Mouse (Mus musculus) cerebellum, adult 2 months (tissue): Measurements from ENCODE around the gene Pde12. TPM values are rescaled to one million over a fixed set of nuclear protein-coding genes. Genes with fewer than 3 reads are reported as not detected.
A peak's percentile ranks its signal among the peaks of the same experiment; 100 is the strongest.

Experiments used
- DNase-seq, 2 experiments: peaks; one replicate each; pipeline ENCODE4 v3.0.0; 2021
- H3K27ac ChIP-seq: fragments of 200-500 bp; 2 replicates; pipeline ENCODE4 v1.5.1; 2012; ENCODE audit warnings: low read length, control low read depth, inconsistent platforms; ENCODE audit not compliant: insufficient read depth
- H3K27me3 ChIP-seq: fragments of 200-500 bp; 2 replicates; pipeline ENCODE4 v1.6.1; 2012; ENCODE audit warnings: inconsistent platforms, mild to moderate bottlenecking, low read length, moderate library complexity; ENCODE audit not compliant: control insufficient read depth, insufficient read depth
- H3K4me1 ChIP-seq: fragments of 200-500 bp; 2 replicates; pipeline ENCODE4 v1.6.1; 2011; ENCODE audit warnings: low read length; ENCODE audit not compliant: control insufficient read depth, insufficient read depth
- H3K4me3 ChIP-seq: fragments of 200-500 bp; replicated peaks from 2 replicates; pipeline ENCODE3; 2011; ENCODE audit warnings: mild to moderate bottlenecking, low read depth, low read length, control low read depth; ENCODE audit not compliant: insufficient read depth
- CTCF ChIP-seq: fragments of 200-500 bp; IDR thresholded peaks from 2 replicates; pipeline ENCODE4 v1.5.1; 2011; ENCODE audit warnings: low read depth, mild to moderate bottlenecking, control low read depth, low read length, moderate library complexity, borderline replicate concordance; ENCODE audit not compliant: insufficient read depth
- POLR2A ChIP-seq: fragments of 200-500 bp; IDR thresholded peaks from 2 replicates; pipeline ENCODE4 v1.6.1; 2011; ENCODE audit warnings: low read length, control low read depth, borderline replicate concordance; ENCODE audit not compliant: insufficient read depth
- WGBS: fragments of 180-500 bp; shearing (Covaris S2); methylation state at CpG from one replicate; pipeline ENCODE4 v1.1.7; 2018; 5-methylcytosine and 5-hydroxymethylcytosine counted together
- polyA plus RNA-seq: library from polyadenylated mRNA; depleted of rRNA; stranded (reverse); fragments of >200 nt; gene quantifications from 2 replicates; pipeline ENCODE4 v1.2.3, GENCODE M21; 2012; rRNA removed

Pde12 gene
- polyA plus RNA-seq, 1 experiment: 5.3 TPM

- H3K4me3 ChIP-seq: peak overlapping the region; percentile 58
- no peaks in the 10 kb centered on the region for H3K4me1 ChIP-seq
- H3K27ac ChIP-seq: peak overlapping the region; percentile 39; the same call in 1 of the 2 replicates
- TF ChIP-seq POLR2A (no peak), CTCF (no peak)
- H3K27me3 ChIP-seq: no peaks in the 10 kb centered on the region
- DNase-seq: peak; percentile 47 to 73
- WGBS: 14% methylated on average over 17 of the region's 17 CpGs
Measured at GRCm38 (mm10) chr14:26637025-26637850, 32.4 kb downstream of the Pde12 start.

GRCm38 (mm10) chr14:26626605-26627140 lies 43.0 kb downstream of the Pde12 start:
- Histone ChIP-seq H3K4me3 (no peak overlapping the region), H3K27me3 (no peaks in the 10 kb centered on the region), H3K4me1 (no peaks in the 10 kb centered on the region), H3K27ac (no peak overlapping the region)
- TF ChIP-seq CTCF: no peak
- WGBS: 94% methylated on average over 5 of the region's 5 CpGs
- DNase-seq: no peak

DNA sequence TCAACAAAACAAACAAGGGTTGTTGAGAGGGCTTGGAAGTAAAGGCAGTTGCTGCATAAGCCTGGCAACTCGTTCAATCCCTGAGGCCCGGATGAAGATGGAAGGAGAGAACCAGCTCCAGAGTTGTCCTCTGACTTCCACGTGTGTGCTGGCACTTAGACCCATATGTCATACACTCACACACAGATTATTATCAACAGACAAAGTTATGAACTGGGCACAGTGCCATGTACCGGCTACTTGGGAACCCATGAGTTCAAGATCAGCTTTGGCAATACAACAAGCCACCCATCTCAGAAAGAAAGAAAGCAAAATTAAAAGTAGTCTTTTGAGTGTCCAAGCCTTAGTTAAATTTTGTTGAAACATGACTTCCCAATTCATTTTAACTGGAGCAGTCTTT lies 44.4 kb downstream of the Pde12 start:
- TF ChIP-seq CTCF: no peak
- DNase-seq: no peak
- WGBS: 68% methylated on average over 4 of the region's 4 CpGs
- Histone ChIP-seq H3K4me3 (no peak overlapping the region), H3K27ac (no peak overlapping the region), H3K4me1 (no peaks in the 10 kb centered on the region), H3K27me3 (no peaks in the 10 kb centered on the region)

- H3K4me1 ChIP-seq: no peaks in the 10 kb centered on the region
- no peak overlapping the region for H3K27ac ChIP-seq
- H3K4me3 ChIP-seq: no peak overlapping the region
- H3K27me3 ChIP-seq: no peaks in the 10 kb centered on the region
- no peak for DNase-seq
- 95% methylated on average over 4 of the region's 4 CpGs for WGBS
- no peak for TF ChIP-seq CTCF
- TF ChIP-seq POLR2A: no peak
Measured at GRCm38 (mm10) chr14:26610689-26611088, 59.0 kb downstream of the Pde12 start.

Other genes with a start within 250 kb of the Pde12 start
- gene Slmap, start 135.0 kb downstream of the Pde12 start, polyA plus RNA-seq: 43.0 and 44.1 TPM in 2 replicates
- gene Dennd6a, start 96.0 kb downstream of the Pde12 start, polyA plus RNA-seq: 20.5 and 21.4 TPM in 2 replicates
- gene Arf4, start 31.8 kb downstream of the Pde12 start, polyA plus RNA-seq: 86.2 and 86.9 TPM in 2 replicates
- 0.08 and 0.16 TPM in 2 replicates for gene Dnah12, start 23.4 kb upstream of the Pde12 start, polyA plus RNA-seq
- gene Asb14, start 224.7 kb upstream of the Pde12 start, polyA plus RNA-seq: 0.13 and 0.19 TPM in 2 replicates